Mouse (Mus musculus) CD4-positive helper T cell, adult 2 months (primary cell): ENCODE results near the gene Vamp1.

Source experiments
- DNase-seq: peaks from one replicate; pipeline ENCODE4 v3.0.0-alpha.2; 2012; ENCODE audit warnings: low read depth, missing footprints, low spot score

Vamp1 gene

GRCm38 (mm10) chr6:125285890-125286289 lies 70.5 kb downstream of the Vamp1 start, which contains the start of gene Tuba3a:
Gene Tuba3a (minus strand): TSS chr6:125286042.
- DNase-seq: no peak

GRCm38 (mm10) chr6:125286944-125287343 lies 71.6 kb downstream of the Vamp1 start:
- no peak for DNase-seq

- no peak for DNase-seq
These were observed 73.4 kb downstream of the Vamp1 start for GRCm38 (mm10) chr6:125288730-125289129.

- no peak for DNase-seq
These were observed 76.0 kb downstream of the Vamp1 start for GRCm38 (mm10) chr6:125291329-125291728.

GRCm38 (mm10) chr6:125292256-125292655 lies 76.9 kb downstream of the Vamp1 start:
- no peak for DNase-seq

GRCm38 (mm10) chr6:125294049-125294448 lies 78.7 kb downstream of the Vamp1 start:
- no peak for DNase-seq
